Mouse (Mus musculus) brain, adult 2 months (tissue): ENCODE measurements around the gene Kcnmb4.

Experiments
- DNase-seq: peaks from one replicate; pipeline ENCODE4 v3.0.0; 2011; ENCODE audit warnings: low read depth, low spot score

Gene Kcnmb4

GRCm38 (mm10) chr10:116473759-116474549, at the start of gene Kcnmb4:
Gene Kcnmb4 (minus strand): TSS chr10:116473878.
- peak; percentile 80 for DNase-seq

GRCm38 (mm10) chr10:116519588-116519987, 45.9 kb upstream of the Kcnmb4 start:
- DNase-seq: no peak

- no peak for DNase-seq
These were observed 41.9 kb upstream of the Kcnmb4 start for GRCm38 (mm10) chr10:116515590-116515989.

- DNase-seq: no peak
These were observed 41.5 kb upstream of the Kcnmb4 start for GRCm38 (mm10) chr10:116515158-116515557.

GRCm38 (mm10) chr10:116513254-116513635, 39.6 kb upstream of the Kcnmb4 start:
- DNase-seq: no peak

GRCm38 (mm10) chr10:116512521-116513253, 39.0 kb upstream of the Kcnmb4 start:
- no peak for DNase-seq

- no peak for DNase-seq
These were observed 31.8 kb upstream of the Kcnmb4 start for GRCm38 (mm10) chr10:116505303-116506014.

GRCm38 (mm10) chr10:116492768-116493167, 19.1 kb upstream of the Kcnmb4 start:
- no peak for DNase-seq

- peak; percentile 65 for DNase-seq
These were observed 13.4 kb upstream of the Kcnmb4 start for GRCm38 (mm10) chr10:116486895-116487747.

- no peak for DNase-seq
These were observed 8.2 kb upstream of the Kcnmb4 start for GRCm38 (mm10) chr10:116481917-116482316.

GRCm38 (mm10) chr10:116480988-116481387, 7.3 kb upstream of the Kcnmb4 start:
- no peak for DNase-seq

GRCm38 (mm10) chr10:116476559-116476958, 2.9 kb upstream of the Kcnmb4 start:
- DNase-seq: no peak

- DNase-seq: no peak
These were observed 2.0 kb upstream of the Kcnmb4 start for GRCm38 (mm10) chr10:116475725-116476124.

GRCm38 (mm10) chr10:116473071-116473758, 463 bp downstream of the Kcnmb4 start:
- peak; percentile 85 for DNase-seq

GRCm38 (mm10) chr10:116472579-116472978, 1.1 kb downstream of the Kcnmb4 start:
- no peak for DNase-seq

GRCm38 (mm10) chr10:116470306-116470925, 3.3 kb downstream of the Kcnmb4 start:
- DNase-seq: peak; percentile 78

- no peak for DNase-seq
These were observed 5.6 kb downstream of the Kcnmb4 start for GRCm38 (mm10) chr10:116468094-116468493.

- DNase-seq: no peak
These were observed 9.8 kb downstream of the Kcnmb4 start for GRCm38 (mm10) chr10:116463753-116464345.

GRCm38 (mm10) chr10:116461443-116461842, 12.2 kb downstream of the Kcnmb4 start:
- DNase-seq: no peak

- peak; percentile 73 for DNase-seq
These were observed 14.9 kb downstream of the Kcnmb4 start for GRCm38 (mm10) chr10:116458786-116459185.
